Mouse (Mus musculus) kidney, adult 10 weeks (tissue): Measurements from ENCODE around the gene 9330182O14Rik. TPM values are rescaled to one million over a fixed set of nuclear protein-coding genes. Genes with fewer than 3 reads are reported as not detected.

Experiments used
- polyA plus RNA-seq: library from polyadenylated mRNA; stranded (reverse); fragments of 350-450 nt; fragmentation: Illumina TruSeq; extraction: RNeasy Lipid Tissue Mini Kit (QIAGEN cat#74804); gene quantifications from one replicate; pipeline ENCODE4 v1.2.3, GENCODE M21; 2014; ENCODE audit warnings: low read depth, low replicate concordance

Gene 9330182O14Rik
- polyA plus RNA-seq, result not detected

GRCm38 (mm10) chr15:40134152-40134792, at the start of gene 9330182O14Rik:
Gene 9330182O14Rik, plus strand, starts transcription at chr15:40134365.

